Mouse (Mus musculus) cerebellum, adult 11-12 months (tissue): Measurements from ENCODE around the gene Tspan33.
A peak's percentile ranks its signal among the peaks of the same experiment; 100 is the strongest.

Experiments used
- DNase-seq: peaks from one replicate; pipeline ENCODE4 v3.0.0; 2022

Gene Tspan33

DNA sequence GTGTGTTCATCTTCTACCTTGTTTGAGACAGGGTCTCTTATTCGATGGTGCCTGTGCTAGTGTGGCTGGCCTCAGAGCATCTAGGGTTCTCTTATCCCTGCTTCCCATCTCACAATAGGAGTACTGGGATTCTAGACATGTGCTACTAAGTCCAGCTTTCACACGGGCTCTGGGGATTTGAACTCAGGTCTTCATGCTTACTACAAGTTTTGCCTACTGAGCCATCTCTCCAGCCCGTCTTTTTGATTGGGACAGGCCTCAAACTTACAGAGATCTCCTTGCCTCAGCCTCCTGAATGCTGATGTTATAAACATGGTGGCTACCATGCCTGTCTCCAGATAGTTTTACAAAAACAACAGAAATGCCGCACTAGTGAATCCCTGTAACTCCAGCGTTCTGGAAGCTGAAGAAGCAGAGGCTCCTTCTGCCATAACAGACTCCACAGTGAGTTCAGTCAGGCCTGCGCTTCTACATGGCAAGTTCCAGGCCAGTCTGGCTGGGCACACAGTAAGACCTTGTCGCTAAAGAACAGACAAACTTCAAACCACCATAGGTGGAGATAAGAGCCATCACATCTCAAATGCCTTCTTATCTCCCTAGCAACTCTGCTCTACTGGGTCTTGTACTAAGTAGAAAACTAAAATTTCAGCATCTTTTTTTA, 5.2 kb downstream of the Tspan33 start:
- no peak for DNase-seq

DNA sequence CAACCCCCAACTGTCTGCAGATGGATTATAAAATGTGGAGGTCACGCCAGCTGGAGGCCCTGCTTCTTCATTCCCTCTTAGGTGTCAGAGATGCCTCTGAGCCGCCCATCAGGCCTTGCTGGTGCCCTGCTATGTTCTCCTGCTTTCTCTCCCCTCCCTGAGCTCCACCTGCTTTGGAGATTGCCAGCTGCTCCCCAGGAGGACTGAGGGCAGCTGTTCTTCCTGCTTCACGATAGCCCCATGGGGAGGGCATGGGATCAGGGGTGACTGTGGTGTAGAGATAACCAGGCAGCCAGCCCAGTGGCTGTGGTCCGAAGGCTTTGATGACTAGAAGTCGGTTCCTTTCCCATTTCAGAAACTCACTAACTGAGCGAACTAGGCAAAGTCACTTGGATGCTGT, 7.0 kb downstream of the Tspan33 start:
- no peak for DNase-seq

DNA sequence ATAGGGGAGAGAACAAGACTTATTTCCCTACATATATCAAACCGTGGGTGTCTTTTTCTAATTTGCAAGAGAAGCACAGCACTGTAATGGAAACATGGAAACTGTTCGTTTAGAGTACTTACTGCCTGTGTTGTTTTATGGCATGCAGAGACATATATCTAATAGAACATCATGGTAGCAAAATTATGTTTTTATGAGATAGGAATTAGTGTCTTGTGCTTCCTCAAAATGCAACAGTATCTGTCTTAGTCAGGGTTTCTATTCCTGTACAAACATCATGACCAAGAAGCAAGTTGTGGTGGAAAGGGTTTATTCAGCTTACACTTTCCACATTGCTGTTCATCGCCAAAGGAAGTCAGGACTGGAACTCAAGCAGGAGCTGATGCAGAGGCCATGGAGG, 8.1 kb downstream of the Tspan33 start:
- DNase-seq, result no peak

DNA sequence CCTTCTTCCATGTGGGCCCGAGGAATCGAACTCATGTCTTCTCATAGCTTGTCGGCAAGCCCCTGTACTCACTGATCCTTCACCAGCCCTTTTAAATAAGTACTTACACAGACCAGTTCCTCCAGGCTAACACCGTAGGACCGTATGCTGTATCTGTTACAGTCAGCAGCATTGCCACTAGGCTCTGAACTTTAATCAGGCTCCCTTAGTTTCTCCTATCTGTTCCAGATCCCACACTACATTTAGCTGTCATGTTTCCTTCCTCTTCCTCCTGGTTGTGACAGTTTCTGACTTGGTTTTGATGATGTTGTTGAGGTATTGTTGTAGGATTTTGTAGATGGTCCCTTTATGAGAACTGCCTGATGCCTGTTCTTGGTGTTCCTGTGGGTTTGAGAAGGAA, 10.1 kb downstream of the Tspan33 start:
- no peak for DNase-seq

DNA sequence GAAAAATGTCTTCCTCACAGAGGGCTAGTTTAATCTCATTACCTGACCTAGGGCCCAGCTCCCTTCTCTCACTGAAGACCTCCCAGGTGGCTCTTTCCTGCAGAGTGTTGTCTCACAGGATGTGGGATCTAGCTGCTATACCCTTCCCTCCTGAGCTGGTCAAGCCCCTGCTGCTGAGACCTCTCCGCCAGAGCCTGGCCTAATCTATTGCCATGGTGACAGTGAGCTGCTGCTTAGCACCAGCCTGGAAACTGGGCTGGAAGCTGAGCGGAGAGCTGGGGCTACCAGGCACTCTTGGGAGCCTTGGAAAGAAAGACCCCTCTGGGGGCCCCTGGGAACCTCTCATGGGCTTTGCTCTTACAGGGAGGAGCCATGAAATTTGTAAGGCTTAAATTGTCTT, 13.9 kb downstream of the Tspan33 start:
- DNase-seq, result no peak

DNA sequence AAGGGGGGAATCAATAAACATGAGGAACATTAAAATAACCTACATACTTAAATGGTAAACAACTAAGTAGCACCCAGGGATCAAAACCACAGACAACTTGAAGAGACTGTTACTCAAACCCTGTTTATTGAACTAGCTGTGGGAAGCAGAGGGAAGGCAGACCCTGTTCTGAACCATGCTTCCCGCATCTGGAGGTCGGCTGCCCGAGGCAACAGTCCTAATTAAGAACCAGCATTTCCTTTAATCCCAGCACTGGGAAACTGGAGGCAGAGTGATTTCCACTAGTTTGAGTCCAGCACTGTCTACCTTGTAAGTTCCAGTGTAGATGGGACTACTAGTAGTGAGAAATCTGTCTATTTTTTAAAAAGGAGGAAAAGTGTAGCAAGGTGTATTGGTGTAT, 17.3 kb downstream of the Tspan33 start:
- DNase-seq, result no peak

DNA sequence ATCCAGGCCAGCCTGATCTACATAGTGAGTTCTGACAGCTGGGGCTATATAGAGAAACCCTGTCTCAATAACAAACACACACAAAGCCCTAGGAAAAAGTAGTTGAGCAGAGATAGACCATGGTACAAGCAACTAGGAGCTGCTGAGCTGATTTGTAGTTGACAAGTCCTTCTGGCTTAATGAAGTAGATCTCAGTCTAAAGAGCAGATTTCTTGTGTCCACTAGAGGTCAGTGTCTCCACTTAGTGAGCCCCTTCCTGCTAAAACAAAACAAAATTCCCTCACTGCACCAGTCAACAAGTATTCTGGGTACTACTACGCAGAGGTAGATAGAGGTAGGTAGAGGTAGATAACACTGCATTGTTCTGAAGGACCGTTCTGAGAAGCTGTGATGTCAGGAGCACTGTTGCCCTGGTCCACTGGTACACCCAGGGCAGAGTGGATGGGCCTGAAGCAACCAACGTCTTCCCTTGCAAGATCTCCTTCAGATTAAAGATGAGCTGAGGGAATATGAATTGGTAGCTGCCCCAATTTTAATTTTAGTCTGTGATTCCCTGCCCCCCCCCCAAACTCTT, 18.1 kb downstream of the Tspan33 start:
- DNase-seq, result no peak

DNA sequence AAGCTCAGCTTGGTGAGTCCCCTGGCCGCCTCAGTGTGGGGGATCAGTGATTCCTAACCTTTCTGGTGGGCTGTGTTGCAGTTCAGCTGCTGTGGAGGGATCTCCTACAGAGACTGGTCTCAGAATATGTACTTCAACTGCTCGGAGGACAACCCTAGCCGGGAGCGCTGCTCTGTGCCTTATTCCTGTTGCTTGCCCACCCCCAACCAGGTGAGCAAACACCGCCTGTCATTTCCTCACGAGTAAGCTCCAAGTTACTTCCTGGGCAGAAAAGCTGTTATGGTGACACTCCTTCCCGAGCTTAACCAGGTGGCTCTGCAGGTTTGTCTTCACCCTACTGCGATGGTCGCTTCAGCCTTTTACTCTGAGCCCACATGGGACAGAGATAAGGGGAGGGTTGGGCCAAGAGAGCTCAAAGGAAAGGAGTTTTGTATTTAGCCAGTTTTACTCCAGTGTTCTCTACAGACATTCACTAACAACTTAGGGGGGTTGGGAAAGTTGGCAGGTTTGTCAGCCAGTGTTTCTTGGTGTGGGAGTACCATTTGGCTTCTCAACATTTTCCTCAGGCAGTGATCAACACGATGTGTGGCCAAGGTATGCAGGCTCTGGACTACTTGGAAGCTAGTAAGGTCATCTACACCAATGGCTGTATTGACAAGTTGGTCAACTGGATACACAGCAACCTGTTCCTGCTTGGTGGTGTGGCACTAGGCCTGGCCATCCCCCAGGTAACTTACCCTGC, 22.8 kb downstream of the Tspan33 start:
- DNase-seq, result no peak

DNA sequence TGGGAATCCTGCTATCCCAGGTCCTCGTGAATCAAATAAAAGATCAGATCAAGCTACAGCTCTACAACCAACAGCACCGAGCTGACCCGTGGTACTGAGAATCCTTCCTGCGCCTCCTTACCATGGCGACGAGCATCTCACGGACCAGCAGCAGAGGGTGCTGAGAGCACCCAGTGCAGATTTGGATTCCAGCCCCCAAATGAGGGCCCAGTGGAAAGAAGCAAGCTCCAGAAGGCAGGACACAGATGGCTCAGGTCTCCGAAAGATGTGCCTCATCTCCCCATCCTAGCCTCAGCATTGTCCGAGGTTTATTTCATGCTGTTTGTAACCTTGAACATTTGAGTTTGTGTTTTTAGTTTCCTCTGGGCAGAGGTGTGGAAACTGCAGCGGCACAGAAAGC, 23.5 kb downstream of the Tspan33 start:
- no peak for DNase-seq

DNA sequence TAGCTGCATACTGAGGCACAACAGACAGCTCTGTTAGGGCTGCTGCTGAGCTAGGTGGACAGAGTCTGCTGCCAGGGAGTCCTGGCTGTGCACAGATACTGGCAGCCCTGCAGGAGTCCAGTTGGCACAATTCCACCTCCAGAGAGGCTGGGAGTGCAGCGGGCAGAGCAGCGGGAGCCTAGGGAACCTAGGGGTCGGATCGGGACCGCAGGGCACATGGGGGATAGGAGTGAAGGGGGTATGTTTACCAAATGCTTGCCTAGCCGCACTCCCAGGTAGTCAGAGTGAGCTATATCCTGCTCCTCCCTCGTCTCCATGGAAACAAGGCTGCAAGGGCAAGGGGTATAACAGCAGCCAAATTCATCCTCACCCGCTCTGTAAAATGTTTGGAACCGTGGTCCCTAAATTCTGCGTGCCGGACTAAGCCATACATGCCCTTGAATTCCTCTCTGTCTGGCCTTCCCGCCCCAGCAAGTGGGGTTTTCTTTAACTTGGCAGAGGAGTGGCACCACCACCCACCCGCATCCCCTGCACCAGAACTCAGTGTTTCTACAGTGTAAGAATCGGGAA, 24.0 kb downstream of the Tspan33 start:
- peak; percentile 79 for DNase-seq

DNA sequence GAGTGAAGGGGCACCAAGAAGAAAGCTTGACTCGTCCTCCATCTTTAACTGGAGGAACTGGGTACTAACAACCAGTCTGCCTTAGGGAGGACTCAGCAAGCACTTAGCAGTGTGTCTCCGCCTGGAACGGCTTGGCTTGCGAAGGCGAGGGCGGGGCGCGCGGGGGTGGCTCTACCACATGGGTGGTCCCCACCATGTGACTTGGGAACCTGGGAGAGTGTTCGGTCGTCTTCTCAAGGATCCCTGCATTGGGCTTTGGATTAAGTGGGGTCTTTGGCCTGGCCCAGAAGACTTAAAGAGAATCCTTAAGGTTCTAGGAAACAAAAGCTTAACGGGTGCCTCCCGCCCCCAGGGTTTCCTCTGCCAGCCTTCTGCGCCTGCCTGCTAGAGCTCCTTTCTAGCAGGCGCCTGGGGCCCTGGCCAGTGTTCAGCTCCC, 24.9 kb downstream of the Tspan33 start:
- peak; percentile 79 for DNase-seq

DNA sequence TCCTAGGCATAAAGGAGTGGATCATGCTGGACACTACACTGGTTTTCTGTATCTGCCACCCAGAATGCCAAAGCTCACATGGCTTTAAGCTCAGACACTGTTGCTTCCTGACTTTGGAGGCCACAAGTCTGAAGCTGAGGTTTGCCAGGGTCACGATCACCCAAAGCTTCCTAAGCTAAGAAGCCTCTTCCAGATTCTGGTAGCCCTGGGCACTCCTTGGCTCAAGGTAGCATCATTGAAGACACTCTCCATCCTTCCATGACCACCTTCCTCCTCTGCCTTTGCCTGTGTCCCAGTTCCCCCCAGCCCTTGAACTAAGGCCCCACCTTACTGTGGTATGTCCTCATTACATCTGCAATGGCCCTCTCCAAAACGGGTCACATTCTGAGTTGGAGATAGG, 27.9 kb downstream of the Tspan33 start:
- no peak for DNase-seq

DNA sequence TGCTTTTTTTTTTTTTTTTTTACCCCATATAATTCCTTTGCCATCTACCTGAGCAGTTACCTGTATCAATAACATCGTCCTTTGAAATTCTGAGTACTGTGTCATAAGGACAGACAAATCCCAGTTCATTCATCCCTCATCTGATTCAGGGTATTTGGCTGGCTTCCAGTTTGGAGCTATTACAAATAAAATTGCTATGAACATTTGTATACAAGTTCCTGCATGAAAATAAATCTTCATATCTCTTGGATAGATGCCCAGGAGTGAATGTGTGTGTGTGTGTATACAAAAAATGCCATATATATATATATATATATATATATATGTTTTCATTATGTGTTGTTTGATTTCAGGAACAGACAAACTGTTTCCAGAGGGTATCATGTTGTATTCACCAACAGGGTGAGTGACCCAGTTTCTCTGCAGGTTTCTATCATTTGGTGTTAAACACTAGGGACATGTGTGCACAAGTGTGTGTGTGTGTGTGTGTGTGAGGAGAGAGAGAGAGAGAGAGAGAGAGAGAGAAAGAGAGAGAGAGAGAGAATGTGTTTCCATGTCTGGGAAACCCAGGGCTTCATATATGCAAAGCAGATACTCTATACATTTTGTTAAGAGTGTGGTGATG, 32.7 kb downstream of the Tspan33 start:
- no peak for DNase-seq

DNA sequence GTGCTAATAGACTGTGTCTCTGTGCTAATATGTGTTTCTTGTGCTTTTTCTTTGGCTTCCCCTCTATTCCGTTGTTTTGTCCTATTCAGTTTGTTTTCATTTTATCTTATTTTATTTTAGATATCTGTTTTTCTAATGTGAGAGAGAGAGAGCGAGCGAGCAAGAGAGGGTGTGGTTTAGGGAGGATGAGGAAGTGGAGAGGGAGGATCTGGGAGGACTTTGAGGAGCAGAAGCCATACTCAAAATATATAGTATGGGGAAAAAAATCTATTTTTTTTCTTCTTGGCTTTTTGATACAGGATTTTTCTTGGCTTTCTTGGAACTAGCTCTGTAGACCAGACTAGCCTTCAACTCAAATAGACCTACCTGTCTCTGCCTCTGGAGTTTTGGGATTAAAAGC, 34.0 kb downstream of the Tspan33 start:
- no peak for DNase-seq

DNA sequence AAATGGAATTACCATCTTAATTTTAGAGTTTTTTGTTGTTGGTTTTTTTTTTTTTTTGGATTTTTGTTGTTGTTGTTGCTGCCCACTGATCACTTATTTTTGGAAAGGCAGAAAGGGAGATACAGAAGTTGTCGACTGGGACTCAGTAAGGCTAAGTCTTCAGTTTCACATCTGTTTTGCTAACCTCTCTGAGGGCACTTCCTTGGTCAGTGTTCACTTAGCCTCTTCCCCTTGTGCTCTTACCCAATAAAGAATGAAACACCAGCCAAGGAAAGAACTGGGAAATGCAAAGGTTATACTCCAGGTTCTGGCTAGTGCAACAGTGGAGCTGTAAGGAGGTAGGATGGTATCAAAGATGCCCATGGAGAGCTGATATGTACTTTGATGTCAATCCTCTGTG, 35.5 kb downstream of the Tspan33 start:
- no peak for DNase-seq

DNA sequence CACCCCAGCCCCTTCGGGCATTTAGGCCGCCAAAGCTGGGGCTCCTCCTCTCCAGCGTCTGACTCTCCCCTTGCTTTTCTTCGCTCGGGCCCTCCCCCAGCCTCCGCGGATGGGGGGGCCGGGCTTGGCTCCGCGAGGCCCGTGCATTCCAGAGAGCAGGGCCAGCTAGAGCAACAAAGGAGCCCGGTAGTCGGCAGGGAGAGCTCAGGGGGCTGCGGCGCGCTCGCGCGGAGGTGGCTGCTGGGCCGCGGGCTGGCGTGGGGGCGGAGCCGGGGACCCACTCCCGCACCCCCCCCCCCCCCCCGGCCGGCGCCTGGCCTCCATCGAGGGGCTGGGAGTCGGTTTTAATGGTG, 41.3 kb downstream of the Tspan33 start, which contains the start of gene Smo:
Smo (plus strand) TSS at position 168 of the 353 bp plus-strand sequence.
- DNase-seq, result peak; percentile 14

DNA sequence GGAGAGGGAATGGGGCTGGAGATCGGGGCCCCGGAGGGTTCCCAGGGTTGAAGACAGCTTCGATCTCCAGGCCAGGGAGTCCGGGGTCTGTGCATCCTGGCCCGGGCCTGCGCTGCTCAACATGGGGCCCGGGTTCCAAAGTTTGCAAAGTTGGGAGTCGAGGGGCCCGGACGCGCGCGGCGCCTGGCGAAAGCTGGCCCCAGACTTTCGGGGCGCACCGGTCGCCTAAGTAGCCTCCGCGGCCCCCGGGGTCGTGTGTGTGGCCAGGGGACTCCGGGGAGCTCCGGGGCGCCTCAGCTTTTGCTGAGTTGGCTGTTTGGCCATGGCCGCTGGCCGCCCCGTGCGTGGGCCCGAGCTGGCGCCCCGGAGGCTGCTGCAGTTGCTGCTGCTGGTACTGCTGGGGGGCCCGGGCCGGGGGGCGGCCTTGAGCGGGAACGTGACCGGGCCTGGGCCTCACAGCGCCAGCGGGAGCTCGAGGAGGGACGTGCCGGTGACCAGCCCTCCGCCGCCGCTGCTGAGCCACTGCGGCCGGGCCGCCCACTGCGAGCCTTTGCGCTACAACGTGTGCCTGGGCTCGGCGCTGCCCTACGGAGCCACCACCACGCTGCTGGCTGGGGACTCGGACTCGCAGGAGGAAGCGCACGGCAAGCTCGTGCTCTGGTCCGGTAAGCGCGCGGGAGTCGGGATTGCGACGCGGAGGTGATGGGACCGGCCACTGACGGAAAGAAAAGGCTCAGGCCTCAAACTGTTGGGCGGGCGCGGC, 41.8 kb downstream of the Tspan33 start:
- DNase-seq, result no peak

DNA sequence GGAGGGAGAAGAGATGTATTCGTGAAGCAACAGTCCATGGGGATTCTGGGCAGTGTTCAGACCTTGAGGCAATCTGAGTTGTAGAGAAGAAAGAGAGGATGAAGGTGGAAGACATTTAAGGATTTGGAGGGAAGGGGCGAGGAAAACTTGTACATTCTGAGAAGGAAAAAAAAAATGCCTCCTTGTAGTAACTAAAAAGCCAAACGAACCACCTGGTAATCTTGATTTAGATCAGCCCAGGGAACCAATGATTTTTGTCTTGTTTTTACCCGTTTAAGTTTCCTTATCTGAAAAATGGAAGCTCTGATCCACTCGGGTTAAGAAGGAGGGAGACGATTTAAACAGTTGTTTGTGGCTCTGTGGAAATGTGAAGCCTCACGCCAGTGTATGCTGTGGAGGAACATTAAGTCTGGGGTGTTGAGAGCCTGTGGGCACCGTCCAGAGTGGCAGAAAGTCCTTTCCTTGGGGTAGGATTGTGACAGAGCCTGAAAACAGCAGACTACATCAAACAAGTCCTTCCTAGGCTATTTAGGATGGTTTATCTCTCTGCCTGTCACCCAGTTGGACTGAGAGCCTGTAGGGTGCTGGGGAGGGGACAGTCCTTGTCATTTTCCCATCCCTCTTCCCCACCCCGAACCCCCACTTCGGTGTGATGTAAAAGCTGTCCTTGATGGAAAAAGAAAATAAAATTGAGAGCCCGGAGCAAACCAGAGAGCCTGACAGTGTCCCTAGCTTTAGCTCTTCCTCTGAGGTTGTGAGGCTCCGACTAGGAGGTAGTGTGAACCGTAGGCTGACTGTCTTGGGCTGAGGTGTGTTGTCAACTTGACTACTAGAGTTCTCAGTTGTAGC, 42.8 kb downstream of the Tspan33 start:
- no peak for DNase-seq

DNA sequence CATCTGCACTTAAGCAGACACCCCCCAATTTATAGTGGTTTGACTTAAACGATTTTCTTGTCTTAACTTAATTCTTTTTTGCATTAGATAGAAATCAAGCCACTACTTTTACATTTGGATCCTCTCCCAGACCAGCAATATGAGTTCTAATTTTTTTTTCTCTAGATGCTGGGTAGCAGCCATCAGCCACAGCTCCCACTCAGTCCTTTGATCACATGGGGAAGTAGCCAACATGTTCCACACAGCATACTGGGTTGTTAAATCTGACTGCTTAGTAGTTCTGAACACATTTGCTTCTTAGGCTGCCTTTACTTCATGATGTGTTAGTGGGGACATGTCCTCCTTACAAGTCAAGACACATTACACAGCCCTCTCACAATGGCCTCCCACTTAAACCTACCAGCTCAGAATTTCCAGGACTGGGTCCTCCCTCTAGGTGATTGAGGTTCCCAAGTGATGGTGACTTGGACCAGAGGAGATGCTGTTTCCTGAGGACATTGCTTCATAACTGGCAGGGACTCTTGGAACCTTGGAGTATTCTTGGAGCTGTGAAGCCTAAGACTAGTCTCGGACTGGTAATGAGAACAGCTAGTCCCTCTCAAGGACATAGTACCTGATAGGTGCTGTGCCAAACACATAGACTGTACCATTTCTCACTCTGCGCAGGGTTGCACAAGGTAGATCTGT, 57.6 kb downstream of the Tspan33 start:
- DNase-seq, result no peak

DNA sequence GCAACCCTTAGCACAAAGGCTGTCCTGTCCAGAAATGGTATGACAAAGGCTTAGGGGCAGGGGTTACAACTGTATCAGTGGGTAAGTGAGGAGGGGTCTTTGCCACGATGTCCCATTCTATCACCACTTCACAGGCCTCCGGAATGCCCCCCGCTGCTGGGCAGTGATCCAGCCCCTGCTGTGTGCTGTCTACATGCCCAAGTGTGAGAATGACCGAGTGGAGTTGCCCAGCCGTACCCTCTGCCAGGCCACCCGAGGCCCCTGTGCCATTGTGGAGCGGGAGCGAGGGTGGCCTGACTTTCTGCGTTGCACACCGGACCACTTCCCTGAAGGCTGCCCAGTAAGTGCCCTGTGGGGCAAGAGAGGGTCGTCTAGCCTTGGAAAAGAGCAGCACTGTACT, 59.3 kb downstream of the Tspan33 start:
- no peak for DNase-seq

DNA sequence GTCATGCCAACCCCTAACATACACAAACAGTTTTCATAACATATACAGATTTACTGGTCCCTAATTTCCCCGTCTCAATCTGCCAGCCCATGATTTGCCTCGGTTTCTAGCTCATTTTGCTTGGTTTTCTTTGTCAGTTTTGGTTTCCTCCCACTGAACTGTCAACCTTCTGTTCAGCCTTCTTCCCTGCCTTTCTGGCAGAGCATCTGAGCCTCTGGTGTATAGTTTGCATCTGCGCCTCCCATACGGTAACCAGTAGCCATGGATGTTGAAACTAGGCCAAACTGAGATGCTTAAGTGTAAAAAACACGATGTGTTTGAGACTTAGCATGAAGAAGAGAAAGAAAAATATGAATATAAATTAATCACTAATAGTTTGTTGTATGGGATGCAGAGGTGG, 62.0 kb downstream of the Tspan33 start:
- no peak for DNase-seq
